Mouse (Mus musculus) cerebellum, adult 8-10 months (tissue): ENCODE results near the gene Pcna.
"Not testable (repeated sequence)": the region's sequence is repeated elsewhere in the genome, so short reads cannot be mapped to it uniquely, and the experiment has no call there.

Experiments used
- DNase-seq: peaks from one replicate; pipeline ENCODE4 v3.0.0; 2022

Pcna gene

DNA sequence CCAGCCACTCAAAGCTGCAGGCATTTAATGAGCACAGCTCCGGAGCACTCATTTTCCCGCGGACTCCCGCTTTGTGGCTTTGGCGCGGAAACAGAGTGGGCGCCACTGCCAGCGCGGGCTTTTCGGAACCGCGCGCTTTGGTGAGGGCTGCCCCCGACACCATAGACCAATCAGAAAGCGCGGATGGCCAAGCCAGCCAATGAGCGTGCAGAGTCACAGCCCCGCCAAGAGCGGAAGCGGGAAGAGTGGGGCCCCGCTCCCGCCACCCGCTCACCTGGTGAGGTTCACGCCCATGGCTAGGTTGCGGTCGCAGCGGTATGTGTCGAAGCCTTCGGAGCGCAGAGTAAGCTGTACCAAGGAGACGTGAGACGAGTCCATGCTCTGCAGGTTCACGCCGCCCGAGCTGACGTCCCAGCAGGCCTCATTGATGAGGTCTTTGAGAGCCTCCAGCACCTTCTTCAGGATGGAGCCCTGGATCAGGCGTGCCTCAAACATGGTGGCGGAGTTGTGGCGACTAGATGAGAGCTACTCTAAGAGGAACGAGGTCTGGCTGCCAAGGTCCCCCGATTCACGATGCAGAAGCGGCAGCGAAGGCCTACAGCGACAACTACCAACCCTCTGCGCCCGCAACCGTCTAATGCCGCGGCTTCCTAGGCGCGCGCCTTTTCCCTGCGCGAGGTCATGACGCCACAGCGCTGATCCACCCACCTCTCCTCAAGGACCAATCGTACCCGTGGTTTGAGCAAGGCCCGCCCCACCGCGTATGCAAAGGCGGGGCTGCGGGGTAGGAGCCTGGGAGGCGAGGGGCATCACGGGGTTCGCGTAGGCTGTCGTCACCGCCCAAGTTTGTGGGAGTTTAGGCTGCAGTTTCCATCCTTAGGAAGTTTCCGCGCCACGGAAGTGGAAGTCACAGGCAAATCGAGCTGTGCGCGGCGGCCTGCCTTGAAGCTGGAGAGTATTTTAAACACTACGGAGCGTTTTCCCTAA, at the start of gene Pcna:
Gene Pcna, minus strand, starts transcription at position 773 of the 987 bp plus-strand sequence.
- peak; percentile 92 for DNase-seq

DNA sequence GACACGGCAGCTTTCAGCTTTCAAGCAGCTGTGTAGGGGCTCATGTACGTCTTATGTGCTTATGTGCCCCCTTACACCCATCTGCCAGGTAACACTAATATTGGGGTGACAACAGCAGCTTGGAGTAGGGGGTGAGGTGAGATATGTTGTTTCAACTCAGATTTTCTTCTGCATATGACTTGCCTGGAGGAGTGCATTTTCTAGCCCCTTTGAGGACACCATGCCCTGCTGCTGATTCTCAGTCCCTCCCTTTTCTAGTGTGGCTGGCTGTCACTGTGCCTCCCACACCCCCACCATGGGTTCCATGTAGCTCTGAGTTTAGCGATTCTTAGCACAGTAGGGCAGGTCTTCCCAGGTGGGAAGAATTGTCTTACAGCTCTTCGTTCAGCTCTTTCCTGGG, 48.3 kb upstream of the Pcna start:
- DNase-seq = no peak

DNA sequence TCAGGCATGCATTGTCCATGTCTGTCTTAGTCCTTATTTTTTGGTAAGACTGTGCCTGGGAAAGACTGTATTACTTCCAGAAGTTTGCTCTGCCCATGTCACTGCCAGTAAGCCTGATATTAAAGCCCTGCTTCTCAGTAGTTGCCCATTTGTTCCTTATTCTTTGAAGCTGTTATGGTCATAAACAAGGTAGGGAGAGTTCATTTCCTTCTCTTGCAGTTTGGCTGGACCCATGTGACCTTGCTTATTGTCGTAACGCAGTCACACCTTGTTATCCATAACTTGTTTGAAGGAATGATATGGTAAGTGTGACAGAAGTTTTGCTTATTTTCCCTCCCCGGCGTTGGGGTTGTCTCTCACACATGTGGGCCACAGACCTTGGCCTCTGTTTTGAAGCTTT, 45.1 kb upstream of the Pcna start:
- no peak for DNase-seq

DNA sequence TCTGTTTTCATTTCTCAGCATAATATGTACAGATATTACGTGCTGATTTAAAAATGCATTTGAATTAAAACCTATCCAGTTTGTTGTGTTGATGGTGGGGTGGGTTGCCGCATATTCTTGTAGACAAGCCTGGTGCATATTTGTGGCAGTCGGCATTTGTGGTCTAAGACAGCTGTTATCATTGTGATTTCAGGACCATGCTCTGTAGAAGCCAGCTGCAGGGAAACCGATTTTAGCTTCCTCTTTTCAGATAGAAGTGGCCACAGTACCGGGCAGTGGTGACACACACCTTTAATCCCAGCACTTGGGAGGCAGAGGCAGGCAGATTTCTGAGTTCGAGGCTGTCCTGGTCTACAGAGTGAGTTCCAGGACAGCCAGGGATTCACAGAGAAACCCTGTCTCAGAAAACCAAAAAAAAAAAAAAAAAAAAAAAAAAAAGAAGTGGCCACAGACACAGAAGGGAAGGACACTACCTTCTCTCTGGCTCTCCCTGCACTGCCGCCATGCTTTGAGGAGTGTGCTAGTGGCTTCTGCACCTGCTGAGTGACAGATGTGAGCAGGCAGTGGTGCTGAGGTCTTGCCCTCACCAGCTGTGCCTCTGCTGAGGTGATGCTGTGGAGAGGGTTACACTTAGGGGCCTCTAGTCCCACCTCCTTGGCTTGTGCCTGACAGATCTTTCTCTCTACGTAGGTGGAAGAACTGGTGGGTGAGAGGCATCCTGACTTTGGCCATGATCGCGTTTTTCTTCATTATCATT, 40.8 kb upstream of the Pcna start:
- DNase-seq = no peak

DNA sequence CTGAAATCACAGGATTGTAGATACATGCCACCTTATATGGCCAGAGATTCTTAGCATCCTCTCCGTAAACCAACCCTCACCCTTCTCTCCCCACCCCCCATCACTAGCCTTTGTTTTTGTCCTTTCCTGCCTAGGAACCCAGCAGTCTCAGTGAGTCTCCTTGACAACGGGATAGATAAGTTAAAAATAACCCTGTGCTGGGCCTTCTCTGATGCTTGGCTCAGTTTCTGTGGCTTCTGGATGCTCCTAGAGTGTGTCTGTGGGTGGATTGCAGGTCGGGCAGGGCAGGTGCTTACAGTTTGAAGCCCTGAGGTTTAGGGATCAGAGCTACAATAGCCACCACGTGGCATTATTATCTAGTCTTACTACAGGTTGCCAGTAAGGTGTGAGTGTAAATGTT, 39.0 kb upstream of the Pcna start:
- DNase-seq = peak; percentile 61

DNA sequence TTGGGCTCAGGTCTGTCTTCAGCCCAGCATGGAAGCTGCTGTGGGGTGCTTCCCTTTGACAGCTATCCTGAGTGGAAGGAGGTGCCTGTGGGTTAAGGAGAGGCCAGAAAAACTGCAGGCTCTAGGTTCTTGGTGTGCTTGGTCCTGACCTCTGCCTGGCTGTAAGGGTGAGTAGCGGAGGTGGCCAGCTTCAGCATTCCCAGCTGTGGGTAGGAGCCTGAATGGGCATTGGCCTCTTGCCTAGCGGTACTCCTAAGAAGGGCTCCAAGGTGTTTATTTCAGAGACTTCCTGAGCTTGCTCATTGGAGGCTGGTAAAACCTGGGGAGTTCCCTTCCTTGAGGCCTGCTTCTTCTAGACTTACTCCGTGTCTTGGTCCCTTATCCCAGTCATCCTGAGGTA, 38.2 kb upstream of the Pcna start:
- peak; percentile 36 for DNase-seq

DNA sequence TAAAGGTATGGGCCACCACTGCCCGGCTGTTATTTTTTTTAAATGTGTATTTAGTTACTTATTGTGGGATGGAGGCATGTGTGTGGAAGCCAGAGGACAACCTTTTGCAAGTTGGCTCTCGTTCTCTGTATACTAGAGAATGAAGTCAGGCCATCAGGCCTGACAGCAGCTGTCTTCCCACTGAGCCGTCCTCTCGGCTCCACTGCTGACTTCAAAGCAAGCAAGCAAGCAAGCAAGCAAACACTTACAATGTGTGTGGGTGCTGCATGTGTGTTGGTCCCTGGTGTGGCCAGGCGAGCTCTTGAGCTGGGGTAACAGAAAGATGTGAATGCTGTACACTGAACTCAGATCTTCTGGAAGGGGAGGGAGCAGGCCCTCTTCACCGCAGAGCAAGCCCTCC, 37.7 kb upstream of the Pcna start:
- no peak for DNase-seq

DNA sequence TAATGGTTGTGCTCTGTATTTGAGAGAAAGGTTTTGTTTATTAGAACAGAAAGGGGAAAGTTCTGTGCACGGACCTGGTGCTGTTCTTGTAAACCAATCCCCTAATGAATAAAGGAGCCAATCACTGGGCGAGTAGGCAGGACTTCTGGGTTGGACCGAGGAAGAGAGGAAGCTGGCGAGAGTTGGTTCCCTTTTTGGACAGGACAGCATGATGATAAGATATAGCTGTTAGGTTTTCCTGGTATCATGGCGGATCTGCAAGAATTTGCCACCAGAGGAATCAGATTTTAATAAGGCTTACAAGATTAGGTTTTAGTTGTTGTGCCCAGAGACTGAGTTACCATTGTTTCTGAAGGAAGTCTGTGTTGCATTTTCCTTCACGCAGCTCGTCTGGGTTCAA, 36.1 kb upstream of the Pcna start:
- not testable (repeated sequence) for DNase-seq

DNA sequence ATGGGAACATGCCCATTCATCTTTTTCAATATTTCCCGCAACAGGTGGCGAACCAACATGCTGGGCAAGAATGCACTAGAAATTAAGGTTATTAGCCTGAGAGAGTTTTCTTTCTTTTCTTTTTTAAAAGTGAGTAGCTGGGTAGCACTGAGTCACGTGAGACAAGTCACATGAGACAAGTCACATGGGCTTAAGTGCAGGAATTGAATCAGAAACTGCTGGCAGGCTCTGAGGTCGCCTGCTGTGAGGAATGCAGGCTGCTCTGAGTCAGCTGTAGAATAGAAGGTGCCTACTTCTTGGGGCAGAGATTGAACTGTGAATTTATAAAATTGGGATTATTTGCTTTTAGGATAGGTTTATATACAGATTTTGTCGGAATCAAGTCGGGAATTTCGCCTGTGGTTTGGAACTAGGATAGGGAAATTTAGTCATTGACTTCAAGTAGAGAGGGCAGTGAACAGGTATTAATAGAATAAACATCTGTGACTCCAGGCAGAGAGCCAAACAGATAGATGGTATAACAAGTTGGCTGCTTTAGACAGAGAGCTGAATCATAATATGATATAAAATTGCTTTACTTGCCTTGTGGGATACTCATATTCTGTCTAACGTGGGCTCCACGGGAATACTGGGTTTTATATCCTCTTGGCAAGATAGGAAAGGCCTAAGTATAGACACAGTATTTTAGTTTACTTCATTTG, 33.4 kb upstream of the Pcna start:
- DNase-seq = peak; percentile 69

DNA sequence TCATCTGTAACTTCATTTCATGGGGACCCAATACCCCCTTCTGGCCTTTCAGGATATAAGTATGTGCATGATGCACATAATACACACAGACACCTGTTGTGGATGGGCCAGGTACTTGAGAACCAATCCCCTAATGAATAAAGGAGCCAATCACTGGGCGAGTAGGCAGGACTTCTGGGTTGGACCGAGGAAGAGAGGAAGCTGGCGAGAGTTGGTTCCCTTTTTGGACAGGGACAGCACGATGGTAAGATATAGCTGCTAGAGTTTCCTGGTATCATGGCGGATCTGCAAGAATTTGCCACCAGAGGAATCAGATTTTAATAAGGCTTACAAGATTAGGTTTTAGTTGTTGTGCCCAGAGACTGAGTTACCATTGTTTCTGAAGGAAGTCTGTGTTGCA, 32.6 kb upstream of the Pcna start:
- DNase-seq = not testable (repeated sequence)

DNA sequence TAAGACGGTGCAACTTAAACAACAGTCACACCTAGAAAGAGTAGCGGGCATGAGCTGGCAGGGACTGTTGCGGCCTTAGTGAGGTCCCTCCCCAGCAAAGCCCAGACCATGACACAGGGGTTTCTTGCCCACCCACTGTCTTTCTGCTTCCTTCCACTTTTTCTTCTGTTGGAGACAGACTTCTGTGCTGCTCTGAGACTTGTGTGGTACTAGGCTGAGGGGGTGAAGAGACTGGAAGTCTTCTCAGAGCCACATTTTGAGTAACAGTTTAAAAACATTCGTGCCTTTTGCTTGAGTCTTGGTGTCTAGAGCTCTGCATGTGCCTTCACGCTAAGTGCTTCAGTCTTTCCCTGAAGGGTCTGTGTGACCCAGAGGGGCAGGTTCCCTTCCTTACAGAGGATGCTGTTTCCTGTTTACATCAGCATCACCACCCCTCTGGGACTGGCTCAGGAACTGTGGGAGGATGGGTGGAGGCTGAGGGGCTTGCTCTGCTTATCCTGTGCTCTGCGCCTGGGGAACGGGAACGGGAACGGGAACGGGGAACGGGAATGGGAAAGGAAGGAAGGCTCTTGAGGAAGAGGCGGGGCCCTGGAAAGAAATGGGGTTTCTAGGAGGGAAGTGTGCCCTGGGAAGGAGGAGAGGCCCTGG, 31.5 kb upstream of the Pcna start:
- DNase-seq = no peak

DNA sequence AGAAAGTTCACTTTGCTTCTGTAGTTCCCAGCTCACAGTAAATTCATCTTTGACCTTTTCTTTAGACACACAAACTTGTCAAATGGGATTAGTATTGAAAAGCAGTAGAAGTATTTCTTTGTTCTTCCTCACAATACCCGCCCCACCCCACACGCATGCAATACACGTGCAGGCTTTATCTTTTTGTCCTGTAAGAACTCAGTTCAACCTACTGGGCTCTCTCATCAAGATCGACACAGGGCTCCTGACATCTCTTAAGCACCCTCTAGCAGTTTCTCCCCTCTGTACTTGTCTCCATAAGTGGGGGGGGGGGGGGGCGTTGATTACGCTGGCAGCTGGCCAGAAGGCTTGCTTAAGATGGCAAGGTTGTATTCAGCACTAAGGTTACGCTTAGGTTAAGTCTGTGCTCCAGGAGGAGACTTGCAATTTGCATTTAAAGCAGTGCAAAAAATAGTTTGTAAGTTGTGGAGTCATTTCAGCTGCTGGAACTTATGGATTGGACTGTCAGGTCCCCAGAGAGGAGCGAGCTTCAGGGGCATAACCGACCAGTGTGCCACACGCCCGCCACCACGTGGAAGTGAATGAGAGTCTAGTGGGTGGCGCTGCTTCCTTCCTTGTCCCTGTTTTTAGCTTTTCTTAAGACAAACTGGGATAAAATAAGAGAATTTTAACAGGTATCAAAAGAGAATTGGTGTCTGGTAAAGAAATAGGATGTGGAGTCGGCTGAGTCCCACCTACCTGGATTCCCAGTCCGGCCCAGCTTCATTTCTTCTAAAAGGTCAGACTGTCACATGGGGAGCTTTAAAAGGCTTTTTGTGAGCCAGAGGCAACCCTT, 30.3 kb upstream of the Pcna start:
- no peak for DNase-seq

DNA sequence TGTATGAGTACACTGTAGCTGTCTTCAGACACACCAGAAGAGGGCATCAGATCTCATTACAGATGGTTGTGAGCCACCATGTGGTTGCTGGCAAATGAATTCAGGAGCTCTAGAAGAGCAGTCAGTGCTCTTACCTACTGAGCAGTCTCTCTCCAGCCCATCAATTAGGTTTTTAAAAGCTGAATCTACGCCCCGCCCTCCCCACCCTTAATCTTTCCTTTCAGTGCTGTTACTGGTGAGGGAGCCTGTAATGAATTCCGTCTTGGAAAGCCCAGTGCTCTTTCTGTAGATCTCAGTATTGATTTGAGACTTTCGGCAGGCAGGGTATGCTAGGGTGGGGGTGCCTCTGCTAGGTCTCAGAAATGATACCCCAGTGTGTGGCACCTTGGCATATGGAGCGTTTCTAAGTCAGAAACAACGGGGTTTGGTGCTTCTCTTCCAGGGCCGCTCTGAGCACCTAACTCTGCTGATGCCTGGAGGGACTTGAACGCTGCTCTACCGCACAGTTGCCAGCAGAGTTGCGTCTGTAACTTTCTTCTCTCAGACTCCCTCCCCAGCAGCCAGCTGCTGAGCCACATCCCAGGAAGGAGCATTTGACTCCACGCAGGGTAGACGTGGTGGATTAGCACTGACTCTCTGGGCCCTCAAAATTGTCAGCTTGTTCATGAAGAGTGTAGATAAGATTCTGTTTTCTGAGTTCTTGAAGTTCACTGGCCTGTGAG, 29.5 kb upstream of the Pcna start:
- no peak for DNase-seq

DNA sequence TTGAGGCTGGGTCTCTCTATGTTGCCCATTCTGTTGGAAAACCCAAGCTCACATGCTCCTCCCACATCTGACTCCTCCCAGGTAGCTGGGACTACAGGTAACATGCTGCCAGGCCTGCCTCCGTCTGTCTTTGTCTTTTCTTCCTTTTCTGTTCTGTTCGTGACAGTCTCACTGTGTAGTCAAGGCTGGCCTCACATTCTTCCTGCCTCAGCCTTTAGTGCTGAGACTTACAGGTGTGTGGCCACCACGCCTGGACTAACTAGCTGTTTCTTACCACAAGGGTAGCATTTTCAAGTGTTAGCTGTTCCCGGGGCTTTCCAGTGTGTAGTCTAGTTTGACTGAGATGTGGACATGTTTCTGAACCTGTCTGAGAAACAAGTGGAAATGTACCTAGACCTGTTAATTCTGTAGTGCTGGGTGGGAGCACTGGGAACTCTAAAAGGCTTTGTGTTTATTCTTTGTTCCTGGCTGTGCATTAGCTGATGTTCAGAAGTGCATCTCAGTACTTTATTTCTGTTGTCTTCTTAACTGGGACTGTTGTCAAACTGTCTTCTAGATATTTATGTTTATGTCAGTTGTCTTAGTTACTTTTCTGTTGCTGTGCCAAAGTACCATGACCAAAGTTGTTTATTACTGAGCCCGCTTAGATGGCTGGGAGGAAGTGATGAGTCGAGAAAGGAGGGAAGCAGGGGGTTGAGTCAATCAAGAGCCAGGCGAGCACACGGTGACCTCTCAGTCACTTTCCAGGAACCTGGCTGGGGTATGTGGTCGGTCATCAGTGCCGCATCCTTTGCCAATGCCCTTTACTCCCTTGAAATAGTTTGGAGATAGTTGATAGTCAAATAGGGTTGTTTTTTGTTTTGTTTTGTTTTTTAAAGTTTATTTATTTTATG, 28.7 kb upstream of the Pcna start:
- no peak for DNase-seq

DNA sequence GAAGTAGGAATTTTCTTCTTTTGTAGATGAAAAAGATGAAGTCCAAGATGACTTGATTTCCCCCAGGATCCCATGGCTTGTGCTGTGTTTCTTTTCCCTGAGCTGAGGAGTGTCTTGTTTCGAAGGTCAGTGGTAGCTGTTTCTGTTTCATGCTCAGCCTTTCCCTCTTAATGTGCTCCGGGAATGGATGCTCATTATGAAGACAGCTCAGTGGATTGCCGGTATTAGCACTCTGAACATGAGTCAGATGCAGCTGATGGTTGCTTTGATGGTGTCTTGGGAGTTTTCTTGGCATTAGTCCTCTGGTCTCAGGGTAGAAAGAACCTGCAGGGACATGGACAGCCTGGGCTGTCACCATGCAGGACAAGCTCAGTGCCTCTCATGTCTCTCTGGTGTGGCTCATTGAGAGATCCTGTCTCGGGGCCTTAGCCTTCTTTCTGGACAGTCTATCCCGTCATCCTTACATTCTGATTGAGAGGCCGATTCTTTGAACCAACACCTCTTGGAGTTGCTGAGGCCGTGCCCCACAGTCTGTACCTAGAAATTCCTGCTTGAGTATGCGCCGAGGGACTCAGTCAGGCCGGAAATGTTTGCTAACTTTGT, 27.5 kb upstream of the Pcna start:
- DNase-seq = no peak

DNA sequence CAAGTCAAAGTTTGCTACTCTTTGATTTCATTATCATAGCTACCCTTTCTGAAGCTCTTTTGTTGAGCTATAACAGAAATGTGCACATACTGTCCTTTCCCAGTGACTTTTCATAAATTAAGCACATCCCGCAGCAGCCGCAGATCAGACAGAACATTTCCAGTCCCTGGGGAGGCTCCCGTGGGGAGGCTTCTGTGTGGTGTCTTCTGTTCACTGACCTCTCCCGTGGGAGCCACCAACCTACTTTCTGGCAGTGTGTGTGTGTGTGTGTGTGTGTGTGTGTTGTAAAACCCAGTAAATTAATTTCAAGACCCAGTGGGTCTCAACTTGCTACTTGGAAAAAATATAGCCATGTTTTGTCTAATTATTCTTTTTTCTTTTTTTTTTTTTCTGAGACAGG, 26.9 kb upstream of the Pcna start:
- DNase-seq = no peak

DNA sequence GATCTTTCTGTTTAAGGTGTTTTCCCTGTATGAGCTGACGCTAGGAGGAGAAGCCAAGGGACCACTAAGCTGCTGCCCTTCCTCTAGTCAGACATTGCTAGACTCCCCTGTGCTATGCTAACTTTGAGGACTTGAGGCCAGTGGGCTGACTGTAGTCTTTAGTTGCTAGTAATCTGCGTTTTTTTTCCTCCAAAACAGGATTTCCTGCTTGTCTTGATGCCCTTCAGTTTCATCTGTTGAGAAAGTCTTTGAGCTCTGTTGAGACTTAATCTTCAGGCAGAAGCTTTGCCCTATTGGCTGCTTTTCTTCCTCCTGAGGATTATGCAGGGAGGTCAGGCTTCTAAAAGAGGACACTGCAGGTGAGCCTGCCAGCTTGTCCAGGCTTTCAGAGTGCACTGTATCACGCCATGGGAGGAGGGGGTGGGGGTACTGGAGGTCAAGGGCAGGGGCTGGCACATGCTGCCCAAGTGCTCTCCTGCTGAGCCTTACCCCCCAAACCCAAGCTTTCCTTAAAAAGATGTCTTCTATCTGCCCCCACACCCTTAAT, 26.3 kb upstream of the Pcna start:
- no peak for DNase-seq

DNA sequence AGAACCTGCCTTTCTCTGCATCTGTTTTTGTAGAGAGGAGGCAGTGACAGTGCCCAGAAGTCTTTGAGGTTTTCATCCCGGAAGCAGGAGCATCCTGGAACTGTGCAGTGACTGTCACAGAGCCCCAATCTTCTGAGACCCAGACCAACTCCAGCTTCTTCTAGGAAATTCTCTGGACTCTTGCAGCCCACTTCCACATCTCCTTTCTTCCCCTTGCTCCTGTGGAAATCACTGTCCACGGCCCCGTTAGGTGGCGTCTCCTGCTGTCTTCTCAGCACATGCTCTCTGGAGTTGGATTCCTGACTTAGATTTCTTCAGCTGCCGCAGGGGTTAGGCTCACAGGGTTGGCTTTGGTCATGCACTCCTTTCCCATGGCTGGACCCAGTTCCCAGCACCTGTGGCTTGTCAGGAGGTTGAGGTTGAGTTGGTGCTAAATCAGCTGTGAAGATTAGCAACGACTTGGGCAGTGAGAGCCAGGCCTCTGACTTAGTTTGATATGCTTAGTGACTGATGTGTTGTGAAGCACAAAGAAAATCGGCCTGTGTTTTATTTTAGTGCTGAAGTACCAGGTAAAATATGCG, 25.2 kb upstream of the Pcna start:
- DNase-seq = no peak

DNA sequence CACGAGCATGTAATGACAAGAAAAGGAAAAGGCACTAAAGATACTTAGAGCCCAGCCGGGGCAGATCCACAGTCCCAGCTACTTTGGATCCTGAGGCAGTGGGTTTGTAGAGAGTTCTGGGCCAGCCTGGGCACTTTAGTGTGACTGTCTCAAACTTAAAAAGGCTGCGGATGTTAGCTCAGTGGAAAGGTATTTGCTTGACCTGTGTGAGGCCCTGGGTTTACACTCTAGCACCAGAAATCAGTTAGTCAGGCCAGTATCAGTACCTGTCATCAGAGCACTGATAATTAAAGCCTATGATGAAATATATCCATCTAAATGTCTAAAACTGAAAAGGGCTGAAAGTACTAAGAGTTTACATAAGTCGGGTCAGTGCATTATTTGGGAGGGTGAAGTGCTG, 23.1 kb upstream of the Pcna start:
- DNase-seq = no peak
